Mouse (Mus musculus): ENCODE results near the gene Foxk1.

The Foxk1 gene

GRCm38 (mm10) chr5:142416070-142416775, 14.9 kb downstream of the Foxk1 start:
- no peak for ATAC-seq (ENCODE audit: insufficient number of reproducible peaks, low FRiP score, low TSS enrichment)

DNA sequence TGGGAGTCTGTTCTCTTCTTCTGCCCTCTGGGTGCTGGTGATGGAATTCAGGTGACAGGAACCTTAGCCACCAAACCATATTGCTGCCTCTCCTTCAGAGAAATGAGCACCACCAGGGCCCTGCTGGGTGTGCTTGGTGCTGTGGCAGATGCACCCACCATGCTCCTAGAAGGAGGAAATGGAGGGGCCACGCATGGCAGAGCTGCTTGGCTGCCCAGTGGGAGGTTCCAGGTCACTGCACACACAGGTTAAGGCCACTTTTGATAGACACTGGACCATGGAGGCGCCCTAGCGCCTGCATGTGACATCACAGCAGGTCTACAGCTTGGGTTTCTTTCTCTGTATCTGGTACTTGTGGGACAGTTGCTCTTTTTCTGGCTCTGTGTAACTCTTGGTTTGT, 15.8 kb downstream of the Foxk1 start:
- no peak for ATAC-seq (ENCODE audit: insufficient number of reproducible peaks, low FRiP score, low TSS enrichment)

DNA sequence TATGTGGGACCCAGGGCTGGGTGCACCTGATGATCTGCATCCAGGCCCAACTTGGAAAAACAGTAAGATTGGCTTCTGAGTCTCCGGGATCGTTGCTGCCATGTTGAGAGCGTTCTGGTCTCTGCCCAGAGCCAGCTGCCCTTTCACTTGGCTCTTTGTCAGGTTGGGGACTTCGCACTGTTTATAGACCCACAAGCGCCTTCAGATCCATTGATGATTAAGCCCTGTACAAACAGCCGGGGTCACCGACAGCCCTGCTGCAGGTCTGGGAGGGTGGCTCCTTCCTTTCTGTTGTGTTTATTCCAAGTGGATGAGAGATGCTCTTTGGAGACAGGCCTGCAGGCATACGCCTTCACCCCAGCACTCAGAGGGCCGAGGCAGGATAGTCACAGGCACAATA, 16.6 kb downstream of the Foxk1 start:
- ATAC-seq (ENCODE audit: insufficient number of reproducible peaks, low FRiP score, low TSS enrichment) = no peak

DNA sequence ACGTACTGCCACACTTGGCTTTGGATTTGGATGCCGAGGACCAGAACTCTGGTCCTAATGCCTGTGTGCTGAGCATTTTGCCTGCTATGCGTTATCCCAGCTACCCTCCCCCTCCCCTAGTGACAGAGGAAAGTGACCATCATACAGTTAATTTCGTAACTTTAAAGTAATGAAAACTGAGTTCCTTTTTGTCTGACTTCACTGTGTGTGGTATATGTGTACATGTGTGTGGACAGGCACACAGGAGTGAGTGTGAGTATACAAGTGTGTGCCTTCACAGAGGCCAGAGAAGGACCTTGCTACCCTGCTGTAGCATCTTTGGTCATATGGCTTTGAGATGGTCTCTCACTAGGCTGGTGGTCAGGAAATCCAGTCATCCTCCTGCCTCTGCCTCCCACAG, 17.1 kb downstream of the Foxk1 start:
- ATAC-seq (ENCODE audit: insufficient number of reproducible peaks, low FRiP score, low TSS enrichment) = no peak

- ATAC-seq (ENCODE audit: insufficient number of reproducible peaks, low FRiP score, low TSS enrichment) = no peak
These were observed 19.0 kb downstream of the Foxk1 start for GRCm38 (mm10) chr5:142420317-142420716.

DNA sequence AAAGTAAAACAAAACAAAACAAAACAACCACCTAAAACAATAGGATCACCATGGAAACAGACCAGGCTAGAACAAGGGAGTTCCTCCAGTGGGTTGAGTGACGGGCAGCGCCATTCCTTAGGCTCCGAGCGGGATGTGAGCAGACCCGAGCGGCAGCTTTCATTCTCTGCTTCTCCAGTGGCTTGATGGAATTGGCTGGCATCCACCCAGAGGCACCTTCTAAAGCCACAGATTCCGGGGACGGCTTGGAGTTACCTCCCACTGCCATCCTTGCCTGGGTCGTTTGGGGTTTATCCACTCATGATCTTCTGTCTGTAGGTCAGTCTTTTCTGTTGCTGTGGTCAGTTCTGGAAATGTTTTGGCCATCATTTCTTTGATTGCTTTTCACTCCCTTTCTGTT, 19.6 kb downstream of the Foxk1 start:
- ATAC-seq (ENCODE audit: insufficient number of reproducible peaks, low FRiP score, low TSS enrichment) = no peak

GRCm38 (mm10) chr5:142421886-142422285, 20.6 kb downstream of the Foxk1 start:
- ATAC-seq (ENCODE audit: insufficient number of reproducible peaks, low FRiP score, low TSS enrichment) = no peak

GRCm38 (mm10) chr5:142423141-142423540, 21.8 kb downstream of the Foxk1 start:
- no peak for ATAC-seq (ENCODE audit: insufficient number of reproducible peaks, low FRiP score, low TSS enrichment)

- no peak for ATAC-seq (ENCODE audit: insufficient number of reproducible peaks, low FRiP score, low TSS enrichment)
These were observed 22.4 kb downstream of the Foxk1 start for GRCm38 (mm10) chr5:142423701-142424100.

DNA sequence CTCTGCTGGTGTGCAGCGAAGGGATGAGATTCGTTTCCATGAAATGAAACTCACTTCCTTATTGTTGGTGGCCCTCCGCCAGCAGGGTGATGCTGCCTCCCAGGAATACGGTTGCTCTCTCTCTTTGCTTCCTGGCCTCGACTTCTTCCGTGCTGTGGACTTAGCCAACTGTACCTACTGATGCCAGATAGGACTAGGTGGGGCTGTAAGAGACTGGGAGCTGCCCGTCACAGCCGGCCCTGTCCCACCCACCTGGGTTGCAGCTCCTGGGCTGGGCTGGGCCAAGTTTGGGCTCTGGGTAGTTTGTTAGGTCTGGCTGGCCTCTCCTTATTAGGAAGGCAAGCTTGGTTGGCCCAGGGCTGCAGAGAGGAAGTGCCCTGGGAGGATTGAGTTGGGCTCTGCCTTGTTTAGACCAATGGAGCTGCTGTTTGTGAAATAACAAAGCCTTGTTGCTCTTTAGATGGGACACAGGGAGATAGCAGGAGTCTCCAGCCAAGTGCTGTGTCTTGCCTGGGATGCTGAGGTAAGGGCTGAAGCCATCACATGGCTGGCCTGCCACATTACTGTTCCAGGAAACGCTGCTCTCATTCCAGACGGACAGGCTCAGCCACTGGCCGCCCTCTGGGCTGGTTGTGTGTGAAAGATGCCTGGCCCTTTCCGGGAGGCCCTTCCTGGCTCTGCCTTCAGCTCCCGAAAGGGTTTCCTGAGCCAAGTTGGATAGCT, 23.5 kb downstream of the Foxk1 start:
- peak; percentile 65 for ATAC-seq (ENCODE audit: insufficient number of reproducible peaks, low FRiP score, low TSS enrichment)

- ATAC-seq (ENCODE audit: insufficient number of reproducible peaks, low FRiP score, low TSS enrichment) = no peak
These were observed 25.2 kb downstream of the Foxk1 start for GRCm38 (mm10) chr5:142426476-142426875.

DNA sequence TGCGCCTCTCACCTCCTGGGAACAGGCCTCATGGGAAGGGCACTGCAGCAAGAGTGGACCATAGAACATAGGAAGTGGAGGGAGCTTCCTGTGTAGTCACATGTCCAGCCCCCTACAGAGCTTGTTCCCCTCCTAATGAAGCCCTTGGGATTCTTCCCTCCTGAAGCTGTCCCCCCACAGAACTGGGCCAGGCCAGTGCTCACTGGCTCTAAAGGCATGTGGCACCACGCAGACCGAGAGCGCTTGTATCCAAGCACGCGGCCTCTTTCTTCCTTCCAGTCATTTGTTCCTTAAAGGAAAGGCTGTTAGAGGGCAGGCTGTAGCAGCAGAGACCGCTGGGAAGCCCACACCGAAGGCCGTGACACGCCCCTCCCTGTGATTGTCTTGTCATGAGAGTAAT, 26.6 kb downstream of the Foxk1 start:
- no peak for ATAC-seq (ENCODE audit: insufficient number of reproducible peaks, low FRiP score, low TSS enrichment)

GRCm38 (mm10) chr5:142428691-142429090, 27.4 kb downstream of the Foxk1 start:
- no peak for ATAC-seq (ENCODE audit: insufficient number of reproducible peaks, low FRiP score, low TSS enrichment)

GRCm38 (mm10) chr5:142431029-142431428, 29.7 kb downstream of the Foxk1 start:
- no peak for ATAC-seq (ENCODE audit: insufficient number of reproducible peaks, low FRiP score, low TSS enrichment)

DNA sequence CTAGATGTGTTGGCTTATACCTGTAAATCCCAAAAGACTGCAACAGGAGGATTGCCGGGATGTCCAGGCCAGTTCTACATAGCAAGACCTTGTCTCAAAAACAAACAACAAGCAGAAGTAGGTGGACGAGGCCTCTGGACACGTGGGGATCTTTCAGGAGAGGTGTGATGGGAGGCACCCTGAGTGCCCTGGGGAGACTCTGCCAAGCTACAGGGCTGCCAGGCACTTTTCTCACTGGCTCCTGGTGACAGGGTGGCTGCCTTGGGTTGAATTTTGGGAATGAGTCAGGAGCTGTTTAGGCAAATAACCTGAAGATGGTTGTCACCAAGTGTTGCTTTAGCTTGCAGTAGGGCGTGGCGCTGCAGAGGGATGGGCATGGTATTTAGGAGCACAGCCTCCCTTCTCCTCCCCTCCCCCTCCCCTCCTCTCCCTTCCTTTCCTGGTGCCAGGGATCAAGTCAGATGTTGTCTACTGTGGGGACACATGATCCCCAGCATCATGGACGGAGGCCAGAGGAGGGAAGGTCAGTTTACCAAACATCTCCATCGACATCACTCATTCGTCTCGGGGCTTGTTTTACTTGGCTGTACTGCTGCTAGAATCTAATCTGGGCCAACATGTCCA, 30.6 kb downstream of the Foxk1 start:
- no peak for ATAC-seq (ENCODE audit: insufficient number of reproducible peaks, low FRiP score, low TSS enrichment)

DNA sequence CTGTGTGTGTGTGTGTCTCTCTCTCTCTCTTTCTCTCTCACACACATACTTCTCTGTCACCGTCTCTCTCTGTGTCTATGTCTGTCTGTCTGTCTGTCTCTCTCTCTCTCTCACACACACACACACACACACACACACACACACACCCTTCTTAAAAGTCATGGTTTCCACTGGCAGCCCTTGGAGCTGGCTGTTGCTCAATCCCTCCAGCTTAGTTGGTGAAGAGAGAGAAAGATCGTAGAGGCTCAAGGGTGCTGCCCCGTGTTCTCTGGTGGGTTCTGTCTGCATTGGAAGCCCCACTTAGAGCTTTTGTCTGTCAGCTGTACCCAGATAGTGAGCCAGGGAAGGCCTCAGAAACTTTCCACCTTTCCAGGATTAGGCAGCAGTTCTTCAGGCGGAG, 31.4 kb downstream of the Foxk1 start:
- ATAC-seq (ENCODE audit: insufficient number of reproducible peaks, low FRiP score, low TSS enrichment) = no peak

- no peak for ATAC-seq (ENCODE audit: insufficient number of reproducible peaks, low FRiP score, low TSS enrichment)
These were observed 32.8 kb downstream of the Foxk1 start for GRCm38 (mm10) chr5:142434052-142434451.

- ATAC-seq (ENCODE audit: insufficient number of reproducible peaks, low FRiP score, low TSS enrichment) = no peak
These were observed 34.4 kb downstream of the Foxk1 start for GRCm38 (mm10) chr5:142435736-142436135.

DNA sequence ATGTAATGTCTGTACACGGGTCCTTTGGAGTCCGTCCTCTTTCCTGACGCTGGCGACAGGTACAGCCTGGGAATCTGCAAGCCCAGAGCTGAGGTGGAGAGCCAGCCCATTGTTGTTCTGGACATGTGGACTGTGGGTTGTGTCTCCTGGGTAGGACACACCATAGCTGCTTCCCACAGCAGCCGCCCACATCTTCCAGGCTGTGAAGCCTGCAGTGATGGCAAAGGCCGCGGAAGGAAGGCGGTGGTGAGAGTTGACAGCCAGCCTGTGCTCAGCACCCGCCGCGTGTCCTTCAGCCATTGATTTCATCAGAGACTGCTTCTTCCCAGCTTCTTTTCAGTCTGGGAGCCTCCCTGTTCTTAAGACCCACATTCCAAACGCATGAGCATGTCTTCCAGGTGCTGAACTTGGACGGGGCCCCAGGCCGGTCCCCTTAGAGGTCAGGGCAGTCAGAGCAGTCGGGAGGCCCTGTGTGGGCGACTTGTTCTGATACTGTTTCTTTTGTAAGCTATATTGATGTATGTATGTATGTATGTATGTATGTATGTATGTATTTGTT, 37.2 kb downstream of the Foxk1 start:
- no peak for ATAC-seq (ENCODE audit: insufficient number of reproducible peaks, low FRiP score, low TSS enrichment)

GRCm38 (mm10) chr5:142439911-142440432, 38.7 kb downstream of the Foxk1 start:
- no peak for ATAC-seq (ENCODE audit: insufficient number of reproducible peaks, low FRiP score, low TSS enrichment)
